Mouse (Mus musculus): Measurements from ENCODE around the gene 4930455H04Rik.

The 4930455H04Rik gene

GRCm38 (mm10) chr3:116966800-116967199, 1.3 kb upstream of the 4930455H04Rik start:
- no peak for DNase-seq (ENCODE audit: low spot score)

- DNase-seq (ENCODE audit: low spot score) = no peak
Measured at GRCm38 (mm10) chr3:116967436-116967835, 631 bp upstream of the 4930455H04Rik start.

GRCm38 (mm10) chr3:116968540-116968997, 502 bp downstream of the 4930455H04Rik start, which contains the start of gene Palmd:
Gene Palmd, minus strand, starts transcription at chr3:116968987.
- DNase-seq (ENCODE audit: low spot score) = no peak

GRCm38 (mm10) chr3:116969003-116969402, 936 bp downstream of the 4930455H04Rik start:
- no peak for DNase-seq (ENCODE audit: low spot score)

- DNase-seq (ENCODE audit: low spot score) = no peak
Measured at GRCm38 (mm10) chr3:116969786-116970185, 1.7 kb downstream of the 4930455H04Rik start.

GRCm38 (mm10) chr3:116981811-116982575, 13.9 kb downstream of the 4930455H04Rik start:
- no peak for DNase-seq (ENCODE audit: low spot score)

GRCm38 (mm10) chr3:116985042-116985455, 17.0 kb downstream of the 4930455H04Rik start:
- DNase-seq (ENCODE audit: low spot score) = no peak

- DNase-seq (ENCODE audit: low spot score) = no peak
Measured at GRCm38 (mm10) chr3:116985741-116986140, 17.7 kb downstream of the 4930455H04Rik start.

- no peak for DNase-seq (ENCODE audit: low spot score)
Measured at GRCm38 (mm10) chr3:116986451-116986850, 18.4 kb downstream of the 4930455H04Rik start.

GRCm38 (mm10) chr3:116988221-116988620, 20.2 kb downstream of the 4930455H04Rik start:
- DNase-seq (ENCODE audit: low spot score) = no peak

- no peak for DNase-seq (ENCODE audit: low spot score)
Measured at GRCm38 (mm10) chr3:116991180-116991579, 23.1 kb downstream of the 4930455H04Rik start.

GRCm38 (mm10) chr3:116993011-116993410, 24.9 kb downstream of the 4930455H04Rik start:
- DNase-seq (ENCODE audit: low spot score) = no peak

- no peak for DNase-seq (ENCODE audit: low spot score)
Measured at GRCm38 (mm10) chr3:117001686-117002485, 33.8 kb downstream of the 4930455H04Rik start.

GRCm38 (mm10) chr3:117003379-117003778, 35.3 kb downstream of the 4930455H04Rik start:
- no peak for DNase-seq (ENCODE audit: low spot score)

GRCm38 (mm10) chr3:117006636-117007035, 38.6 kb downstream of the 4930455H04Rik start:
- no peak for DNase-seq (ENCODE audit: low spot score)

- no peak for DNase-seq (ENCODE audit: low spot score)
Measured at GRCm38 (mm10) chr3:117007340-117007739, 39.3 kb downstream of the 4930455H04Rik start.

- no peak for DNase-seq (ENCODE audit: low spot score)
Measured at GRCm38 (mm10) chr3:117010182-117010581, 42.1 kb downstream of the 4930455H04Rik start.

- no peak for DNase-seq (ENCODE audit: low spot score)
Measured at GRCm38 (mm10) chr3:117020319-117020718, 52.3 kb downstream of the 4930455H04Rik start.

- no peak for DNase-seq (ENCODE audit: low spot score)
Measured at GRCm38 (mm10) chr3:117021907-117022306, 53.8 kb downstream of the 4930455H04Rik start.

GRCm38 (mm10) chr3:117024111-117024510, 56.0 kb downstream of the 4930455H04Rik start:
- DNase-seq (ENCODE audit: low spot score) = no peak

GRCm38 (mm10) chr3:117024557-117024956, 56.5 kb downstream of the 4930455H04Rik start:
- no peak for DNase-seq (ENCODE audit: low spot score)

GRCm38 (mm10) chr3:117025421-117025820, 57.4 kb downstream of the 4930455H04Rik start:
- DNase-seq (ENCODE audit: low spot score) = no peak

Measured in urinary bladder, postnatal 25 days (tissue).